Mouse (Mus musculus): Measurements from ENCODE around the gene Slc44a5.

GRCm38 (mm10) chr3:154124890-154125575 is 151.8 kb downstream of the Slc44a5 start:
- TF ChIP-seq POLR2A (IDR thresholded peaks at IDR 0.05; ENCODE audit: insufficient read depth, low read length), result no peak
- TF ChIP-seq EP300 (IDR thresholded peaks at IDR 0.05; ENCODE audit: insufficient read depth, low read depth, low read length), result no peak
- TF ChIP-seq CTCF (IDR thresholded peaks at IDR 0.05; ENCODE audit: low read depth, low read length), result no peak

All from ES-Bruce4 (cell line).